Mouse (Mus musculus) liver, embryonic 12.5 days (tissue): Measurements from ENCODE around the gene Tpst2. TPM values are rescaled to one million over a fixed set of nuclear protein-coding genes. Genes with fewer than 3 reads are reported as not detected.
A peak's percentile ranks its signal among the peaks of the same experiment; 100 is the strongest.

Source experiments
- ATAC-seq: fragments of 200-750 bp; cut with Nextera tagmentation; 2 replicates; pipeline ENCODE4 v1.8.0; 2017; ENCODE audit warnings: moderate number of reproducible peaks, mild to moderate bottlenecking, moderate library complexity
- H3K27ac ChIP-seq: fragments of 300-500 bp; sonication (generic); 2 replicates; pipeline ENCODE4 v1.5.1; 2016; ENCODE audit warnings: mild to moderate bottlenecking
- H3K27me3 ChIP-seq: fragments of 300-500 bp; sonication (generic); replicated peaks from 2 replicates; pipeline ENCODE4 v1.6.1; 2016; ENCODE audit warnings: mild to moderate bottlenecking, moderate library complexity
- H3K36me3 ChIP-seq: fragments of 300-500 bp; sonication (generic); 2 replicates; pipeline ENCODE4 v1.6.1; 2016; ENCODE audit warnings: mild to moderate bottlenecking, moderate library complexity
- H3K4me1 ChIP-seq: fragments of 300-500 bp; sonication (generic); 2 replicates; pipeline ENCODE4 v1.6.1; 2016
- H3K4me2 ChIP-seq: fragments of 300-500 bp; sonication (generic); 2 replicates; pipeline ENCODE4 v1.6.1; 2016; ENCODE audit warnings: mild to moderate bottlenecking, moderate library complexity
- H3K4me3 ChIP-seq: fragments of 300-500 bp; sonication (generic); 2 replicates; pipeline ENCODE4 v1.5.1; 2016; ENCODE audit warnings: mild to moderate bottlenecking, moderate library complexity
- H3K9ac ChIP-seq: fragments of 300-500 bp; sonication (generic); 2 replicates; pipeline ENCODE4 v1.6.1; 2016; ENCODE audit warnings: mild to moderate bottlenecking, moderate library complexity
- H3K9me3 ChIP-seq: fragments of 300-500 bp; sonication (generic); replicated peaks from 2 replicates; pipeline ENCODE4 v1.6.1; 2016; ENCODE audit warnings: mild to moderate bottlenecking, moderate library complexity
- WGBS: fragments of 180-500 bp; shearing (Covaris S2); methylation state at CpG from one replicate; pipeline ENCODE4 v1.1.7; 2016; ENCODE audit not compliant: insufficient replicate concordance; 5-methylcytosine and 5-hydroxymethylcytosine counted together
- polyA plus RNA-seq: library from polyadenylated mRNA; unstranded; fragments of >200 nt; fragmentation: Nextera tagmentation; extraction: Ambion mirVana; gene quantifications from 2 replicates; pipeline ENCODE4 v1.2.1, GENCODE M21; 2016

The Tpst2 gene
- polyA plus RNA-seq, 1 experiment from 2014 or later: 45.1 TPM

GRCm38 (mm10) chr5:112325546-112326445 lies 49.3 kb downstream of the Tpst2 start, which contains the start of gene Tfip11:
Gene Tfip11 (plus strand): TSS chr5:112326358.
- no peaks in the 10 kb centered on the region for H3K27me3 ChIP-seq
- H3K9me3 ChIP-seq: no peaks in the 10 kb centered on the region
- peaks cover 42% of the 10 kb centered on the region for H3K4me1 ChIP-seq
- peak within 1 kb of the TSS; percentile 81 for H3K9ac ChIP-seq
- ATAC-seq: peak; percentile 58
- H3K36me3 ChIP-seq: peaks cover 33% of the 10 kb centered on the region
- H3K27ac ChIP-seq: peak within 1 kb of the TSS; percentile 78
- peak within 1 kb of the TSS; percentile 79 for H3K4me2 ChIP-seq
- WGBS: 5% methylated on average over 48 of the region's 48 CpGs
- H3K4me3 ChIP-seq: peak within 1 kb of the TSS; percentile 99

- peak; percentile 17 for ATAC-seq
- Histone ChIP-seq H3K4me2 (peak overlapping the region; percentile 79), H3K36me3 (peaks cover 40% of the 10 kb centered on the region), H3K27ac (peak overlapping the region; percentile 78), H3K4me3 (peak overlapping the region; percentile 99), H3K9ac (peak overlapping the region; percentile 81), H3K9me3 (no peaks in the 10 kb centered on the region), H3K4me1 (peaks cover 41% of the 10 kb centered on the region), H3K27me3 (no peaks in the 10 kb centered on the region)
- 3% methylated on average over 32 of the region's 33 CpGs for WGBS
Measured at GRCm38 (mm10) chr5:112326446-112327009, 50.0 kb downstream of the Tpst2 start.

GRCm38 (mm10) chr5:112327854-112328253 lies 51.4 kb downstream of the Tpst2 start:
- H3K27me3 ChIP-seq: no peaks in the 10 kb centered on the region
- H3K27ac ChIP-seq: no peak overlapping the region
- peaks cover 54% of the 10 kb centered on the region for H3K36me3 ChIP-seq
- ATAC-seq: no peak
- H3K9ac ChIP-seq: no peak overlapping the region; the same call in 1 of the 2 replicates
- H3K4me3 ChIP-seq: no peak overlapping the region
- no peak overlapping the region for H3K4me2 ChIP-seq
- WGBS: 88% methylated on average over 15 of the region's 15 CpGs
- peaks cover 41% of the 10 kb centered on the region for H3K4me1 ChIP-seq
- H3K9me3 ChIP-seq: no peaks in the 10 kb centered on the region

- H3K9ac ChIP-seq: no peak overlapping the region
- no peak overlapping the region for H3K4me3 ChIP-seq
- H3K27me3 ChIP-seq: no peaks in the 10 kb centered on the region
- H3K9me3 ChIP-seq: no peaks in the 10 kb centered on the region
- H3K27ac ChIP-seq: no peak overlapping the region
- 84% methylated on average over 14 of the region's 14 CpGs for WGBS
- no peak overlapping the region for H3K4me2 ChIP-seq
- no peak for ATAC-seq
- peaks cover 28% of the 10 kb centered on the region for H3K4me1 ChIP-seq
- H3K36me3 ChIP-seq: peaks cover 75% of the 10 kb centered on the region
Measured at GRCm38 (mm10) chr5:112329805-112330564, 53.5 kb downstream of the Tpst2 start.

GRCm38 (mm10) chr5:112335473-112335872 lies 59.0 kb downstream of the Tpst2 start:
- Histone ChIP-seq H3K27ac (no peak overlapping the region), H3K4me2 (no peak overlapping the region), H3K4me1 (no peaks in the 10 kb centered on the region), H3K9me3 (no peaks in the 10 kb centered on the region), H3K27me3 (no peaks in the 10 kb centered on the region), H3K4me3 (no peak overlapping the region), H3K36me3 (peaks cover 99% of the 10 kb centered on the region), H3K9ac (no peak overlapping the region)
- peak; percentile 29; the same call in 1 of the 2 replicates for ATAC-seq
- WGBS: 52% methylated on average over 2 of the region's 2 CpGs

GRCm38 (mm10) chr5:112337004-112337403 lies 60.5 kb downstream of the Tpst2 start:
- H3K4me2 ChIP-seq: no peak overlapping the region
- 93% methylated on average over 22 of the region's 22 CpGs for WGBS
- peaks cover 89% of the 10 kb centered on the region for H3K36me3 ChIP-seq
- H3K4me1 ChIP-seq: peaks cover 13% of the 10 kb centered on the region
- ATAC-seq: no peak
- H3K9me3 ChIP-seq: no peaks in the 10 kb centered on the region
- H3K9ac ChIP-seq: no peak overlapping the region
- H3K27ac ChIP-seq: no peak overlapping the region
- H3K27me3 ChIP-seq: no peaks in the 10 kb centered on the region
- H3K4me3 ChIP-seq: no peak overlapping the region

- no peaks in the 10 kb centered on the region for H3K27me3 ChIP-seq
- H3K4me3 ChIP-seq: no peak overlapping the region
- H3K27ac ChIP-seq: no peak overlapping the region; the same call in 1 of the 2 replicates
- H3K36me3 ChIP-seq: peaks cover 66% of the 10 kb centered on the region
- no peaks in the 10 kb centered on the region for H3K9me3 ChIP-seq
- WGBS: 62% methylated on average over 7 of the region's 7 CpGs
- peaks cover 29% of the 10 kb centered on the region for H3K4me1 ChIP-seq
- ATAC-seq: no peak
- H3K9ac ChIP-seq: no peak overlapping the region
- H3K4me2 ChIP-seq: no peak overlapping the region
Measured at GRCm38 (mm10) chr5:112339215-112339614, 62.7 kb downstream of the Tpst2 start.

- Histone ChIP-seq H3K4me1 (peaks cover 56% of the 10 kb centered on the region), H3K27ac (peak within 1 kb of the TSS; percentile 75), H3K27me3 (no peaks in the 10 kb centered on the region), H3K36me3 (peaks cover 52% of the 10 kb centered on the region), H3K9ac (peak within 1 kb of the TSS; percentile 83), H3K9me3 (no peaks in the 10 kb centered on the region), H3K4me2 (peak within 1 kb of the TSS; percentile 80), H3K4me3 (peak within 1 kb of the TSS; percentile 88)
- 1% methylated on average over 59 of the region's 64 CpGs for whole genome bisulfite sequencing
- ATAC-seq: peak; percentile 67
Measured at GRCm38 (mm10) chr5:112342463-112343204, 66.1 kb downstream of the Tpst2 start, which contains the start of the genes Srrd and Hps4. Gene Srrd (minus strand): TSS chr5:112343040. Gene Hps4 (plus strand): TSS chr5:112343083.

GRCm38 (mm10) chr5:112343205-112343595 lies 66.7 kb downstream of the Tpst2 start:
- Histone ChIP-seq H3K9ac (peak overlapping the region; percentile 83), H3K4me1 (peaks cover 56% of the 10 kb centered on the region), H3K27me3 (no peaks in the 10 kb centered on the region), H3K27ac (peak overlapping the region; percentile 75), H3K4me2 (peak overlapping the region; percentile 80), H3K36me3 (peaks cover 51% of the 10 kb centered on the region), H3K9me3 (no peaks in the 10 kb centered on the region), H3K4me3 (peak overlapping the region; percentile 88)
- WGBS: under 1% methylated on average over 19 of the region's 24 CpGs
- ATAC-seq: peak; percentile 75

GRCm38 (mm10) chr5:112344092-112344960 lies 67.8 kb downstream of the Tpst2 start:
- ATAC-seq: no peak
- peak overlapping the region; percentile 80 for H3K4me2 ChIP-seq
- H3K27ac ChIP-seq: peak overlapping the region; percentile 75; the same call in 1 of the 2 replicates
- WGBS: 75% methylated on average over 6 of the region's 6 CpGs
- H3K4me3 ChIP-seq: 0 out of 2 replicates have a peak overlapping the region, but pooled peaks have one; percentile 88
- peaks cover 48% of the 10 kb centered on the region for H3K36me3 ChIP-seq
- no peaks in the 10 kb centered on the region for H3K9me3 ChIP-seq
- 0 out of 2 replicates have a peak overlapping the region, but pooled peaks have one; percentile 6 for H3K9ac ChIP-seq
- peaks cover 56% of the 10 kb centered on the region for H3K4me1 ChIP-seq
- H3K27me3 ChIP-seq: no peaks in the 10 kb centered on the region
